Mouse (Mus musculus): Measurements from ENCODE around the gene Sumf1. TPM values are rescaled to one million over a fixed set of nuclear protein-coding genes. Genes with fewer than 3 reads are reported as not detected.

The Sumf1 gene
- polyA plus RNA-seq, 1 experiment: 14.3 TPM

DNA sequence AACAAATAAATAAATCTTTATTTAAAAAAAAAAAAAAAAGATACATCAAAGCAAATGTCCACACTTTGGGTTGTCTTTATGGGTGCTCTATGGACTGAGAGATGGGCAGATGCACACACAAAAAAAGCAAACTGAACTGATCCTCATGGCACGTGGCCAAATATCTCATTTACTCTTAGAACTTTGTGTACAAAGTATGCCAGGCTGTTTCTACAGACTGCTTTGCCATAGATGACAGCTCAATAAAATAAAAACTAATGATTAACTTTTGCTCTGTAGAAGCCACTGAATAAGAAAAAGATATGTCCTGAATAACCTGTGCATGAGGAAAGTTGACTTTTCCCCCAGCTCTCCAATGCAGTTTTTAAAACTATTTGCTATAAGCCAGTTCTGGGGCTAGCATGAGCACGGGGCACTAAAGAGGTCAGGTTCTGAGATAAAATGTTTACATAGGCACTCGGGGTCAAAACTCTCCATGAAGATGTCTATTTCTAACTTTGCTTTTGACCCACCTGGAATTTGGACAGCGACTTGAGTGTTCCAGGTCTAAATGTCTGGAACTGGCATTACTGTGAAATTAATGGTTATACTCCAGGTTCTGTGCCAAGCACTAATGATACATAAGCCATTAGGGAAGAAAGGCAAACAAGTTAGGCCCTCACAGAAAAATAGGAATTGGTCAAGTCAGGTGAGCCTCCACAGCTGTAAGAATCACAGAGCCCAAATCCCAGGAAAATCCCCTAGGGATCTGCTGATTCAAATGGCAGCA lies 44.5 kb downstream of the Sumf1 start:
- WGBS: 87% methylated on average over 4 of the region's 4 CpGs
- no peak for TF ChIP-seq POLR2A (IDR thresholded peaks at IDR 0.05; ENCODE audit: borderline replicate concordance, control insufficient read depth, low read depth, low read length)
- no peak for TF ChIP-seq CTCF (IDR thresholded peaks at IDR 0.05; ENCODE audit: control insufficient read depth, insufficient read depth, low read length)
- no peak overlapping the region for H3K4me3 ChIP-seq (replicated peaks; ENCODE audit: control insufficient read depth, low read depth, low read length)
- no peak overlapping the region for H3K27ac ChIP-seq (ENCODE audit: control insufficient read depth, insufficient read depth, low read depth, low read length, poor library complexity)
- H3K4me1 ChIP-seq (ENCODE audit: control insufficient read depth, insufficient read depth, low read length): no peaks in the 10 kb centered on the region

DNA sequence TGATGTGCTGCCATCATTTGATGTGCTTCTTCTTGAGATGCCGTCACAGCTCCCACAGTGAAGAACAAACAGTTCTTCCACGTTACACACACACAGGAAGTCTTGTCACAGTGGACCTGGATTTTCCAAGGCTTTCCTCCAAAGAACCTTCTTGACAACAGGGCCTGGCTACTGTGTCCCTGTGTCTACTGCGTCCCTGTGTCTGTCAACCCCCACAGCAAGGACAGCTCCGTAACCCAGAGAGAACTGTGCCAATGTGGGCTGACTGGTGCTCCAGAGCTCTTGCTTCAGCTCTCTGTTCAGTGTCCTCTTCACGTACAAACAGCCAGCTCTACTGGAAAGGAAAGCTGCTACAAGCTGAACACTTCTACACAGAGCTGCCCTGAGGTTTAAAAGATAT lies 48.4 kb downstream of the Sumf1 start:
- no peak overlapping the region for H3K27ac ChIP-seq (ENCODE audit: control insufficient read depth, insufficient read depth, low read depth, low read length, poor library complexity)
- no peaks in the 10 kb centered on the region for H3K4me1 ChIP-seq (ENCODE audit: control insufficient read depth, insufficient read depth, low read length)
- WGBS: 84% methylated on average over 5 of the region's 5 CpGs
- no peak for TF ChIP-seq CTCF (IDR thresholded peaks at IDR 0.05; ENCODE audit: control insufficient read depth, insufficient read depth, low read length)
- TF ChIP-seq POLR2A (IDR thresholded peaks at IDR 0.05; ENCODE audit: borderline replicate concordance, control insufficient read depth, low read depth, low read length): no peak
- no peak overlapping the region for H3K4me3 ChIP-seq (replicated peaks; ENCODE audit: control insufficient read depth, low read depth, low read length)

DNA sequence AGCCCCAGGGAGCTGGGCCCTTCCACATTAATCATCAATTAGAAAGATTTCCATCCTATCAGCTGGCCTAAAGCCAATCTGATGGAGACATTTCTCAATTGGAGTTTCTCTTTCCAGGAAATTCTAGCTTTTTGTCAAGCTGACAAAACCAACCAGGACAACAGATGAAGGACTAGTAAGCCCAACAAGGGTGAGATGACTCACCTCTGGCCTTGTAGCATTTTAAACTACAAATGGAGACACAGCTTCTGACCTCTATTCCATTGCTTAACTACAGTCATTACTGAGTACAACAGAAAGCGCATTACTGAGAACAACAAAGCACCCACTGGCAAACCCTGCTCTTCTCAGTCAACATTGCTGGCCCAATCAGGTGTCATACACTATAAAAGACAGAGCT lies 49.1 kb downstream of the Sumf1 start:
- Histone ChIP-seq H3K4me3 (replicated peaks; ENCODE audit: control insufficient read depth, low read depth, low read length) (no peak overlapping the region), H3K4me1 (ENCODE audit: control insufficient read depth, insufficient read depth, low read length) (no peaks in the 10 kb centered on the region), H3K27ac (ENCODE audit: control insufficient read depth, insufficient read depth, low read depth, low read length, poor library complexity) (no peak overlapping the region)
- TF ChIP-seq POLR2A (IDR thresholded peaks at IDR 0.05; ENCODE audit: borderline replicate concordance, control insufficient read depth, low read depth, low read length) (no peak), CTCF (IDR thresholded peaks at IDR 0.05; ENCODE audit: control insufficient read depth, insufficient read depth, low read length) (no peak)
- 88% methylated on average over 1 of the region's 1 CpGs for WGBS

DNA sequence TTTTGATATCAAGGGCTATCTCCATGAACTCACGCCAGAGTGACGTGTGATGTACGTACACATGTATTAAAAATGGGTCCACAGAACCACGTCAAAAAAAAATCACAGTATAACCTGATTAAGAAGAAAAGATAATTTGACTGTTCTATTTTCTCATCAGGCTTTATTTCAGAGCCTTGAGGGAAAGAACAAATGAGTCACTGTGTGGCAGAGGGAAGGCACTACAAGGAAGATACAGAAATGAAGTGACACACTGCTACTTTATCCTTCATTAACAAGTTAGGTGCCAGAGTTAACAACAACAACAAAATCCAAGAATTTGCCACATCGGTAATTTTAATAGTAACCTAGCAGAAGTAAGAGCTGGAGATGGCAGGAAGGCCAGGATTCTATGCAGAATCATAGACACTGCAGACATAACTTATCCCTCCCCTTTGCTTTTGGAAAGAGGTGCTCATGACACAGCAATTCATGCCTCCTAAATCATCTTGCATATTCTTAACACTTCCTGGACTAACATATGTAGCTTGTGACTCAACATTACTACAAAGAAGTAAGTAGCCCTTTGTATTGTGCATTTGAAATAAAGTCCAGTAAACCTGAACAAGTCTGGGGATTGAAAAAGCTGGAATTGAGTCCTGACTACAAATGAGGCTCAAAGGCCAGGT lies 53.0 kb downstream of the Sumf1 start:
- no peak for TF ChIP-seq POLR2A (IDR thresholded peaks at IDR 0.05; ENCODE audit: borderline replicate concordance, control insufficient read depth, low read depth, low read length)
- TF ChIP-seq CTCF (IDR thresholded peaks at IDR 0.05; ENCODE audit: control insufficient read depth, insufficient read depth, low read length): no peak
- H3K4me1 ChIP-seq (ENCODE audit: control insufficient read depth, insufficient read depth, low read length): no peaks in the 10 kb centered on the region
- WGBS: 84% methylated on average over 5 of the region's 5 CpGs
- no peak overlapping the region for H3K4me3 ChIP-seq (replicated peaks; ENCODE audit: control insufficient read depth, low read depth, low read length)
- no peak overlapping the region for H3K27ac ChIP-seq (ENCODE audit: control insufficient read depth, insufficient read depth, low read depth, low read length, poor library complexity)

DNA sequence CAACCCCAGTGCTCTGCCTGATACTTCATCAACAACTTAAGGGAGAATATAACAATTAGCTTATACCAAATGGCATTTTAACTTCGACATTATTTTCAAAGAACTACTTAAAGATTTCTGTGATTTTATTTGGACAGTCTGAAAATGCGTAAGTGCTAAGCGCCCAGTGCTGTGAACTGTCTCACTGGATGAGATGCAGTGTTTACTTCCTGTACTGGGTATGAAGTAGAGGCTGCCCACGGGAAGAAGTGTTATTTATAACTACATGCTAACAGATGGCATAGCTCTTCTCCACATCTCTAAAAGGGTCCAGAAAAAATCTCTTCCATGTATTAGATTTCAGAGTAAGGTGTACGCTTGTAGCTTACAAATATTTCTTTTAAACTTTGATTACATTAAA lies 54.7 kb downstream of the Sumf1 start:
- Histone ChIP-seq H3K27ac (ENCODE audit: control insufficient read depth, insufficient read depth, low read depth, low read length, poor library complexity) (no peak overlapping the region), H3K4me3 (replicated peaks; ENCODE audit: control insufficient read depth, low read depth, low read length) (no peak overlapping the region), H3K4me1 (ENCODE audit: control insufficient read depth, insufficient read depth, low read length) (no peaks in the 10 kb centered on the region)
- 71% methylated on average over 5 of the region's 5 CpGs for WGBS
- TF ChIP-seq POLR2A (IDR thresholded peaks at IDR 0.05; ENCODE audit: borderline replicate concordance, control insufficient read depth, low read depth, low read length) (no peak), CTCF (IDR thresholded peaks at IDR 0.05; ENCODE audit: control insufficient read depth, insufficient read depth, low read length) (no peak)

DNA sequence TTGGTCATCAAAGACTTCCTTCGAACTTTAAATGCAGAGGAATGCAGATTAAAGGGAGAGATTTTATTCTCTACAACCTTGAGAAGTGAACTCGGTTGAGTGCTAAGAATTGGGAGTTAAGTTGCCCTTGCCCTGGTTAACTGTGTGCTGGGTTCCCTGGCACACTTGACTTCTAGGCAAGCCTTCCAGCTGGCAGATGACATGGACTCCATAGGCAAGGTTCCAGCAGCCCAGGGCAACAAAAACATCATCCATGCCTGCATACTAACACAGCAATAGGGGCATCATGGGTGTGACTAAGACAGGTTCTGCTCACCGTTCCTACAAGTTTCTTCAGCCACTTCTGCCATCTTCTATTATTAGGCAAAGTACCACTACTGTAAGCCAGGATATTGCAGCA lies 58.8 kb downstream of the Sumf1 start:
- Histone ChIP-seq H3K4me1 (ENCODE audit: control insufficient read depth, insufficient read depth, low read length) (no peaks in the 10 kb centered on the region), H3K27ac (ENCODE audit: control insufficient read depth, insufficient read depth, low read depth, low read length, poor library complexity) (no peak overlapping the region), H3K4me3 (replicated peaks; ENCODE audit: control insufficient read depth, low read depth, low read length) (no peak overlapping the region)
- 64% methylated on average over 3 of the region's 3 CpGs for WGBS
- TF ChIP-seq CTCF (IDR thresholded peaks at IDR 0.05; ENCODE audit: control insufficient read depth, insufficient read depth, low read length) (no peak), POLR2A (IDR thresholded peaks at IDR 0.05; ENCODE audit: borderline replicate concordance, control insufficient read depth, low read depth, low read length) (no peak)

DNA sequence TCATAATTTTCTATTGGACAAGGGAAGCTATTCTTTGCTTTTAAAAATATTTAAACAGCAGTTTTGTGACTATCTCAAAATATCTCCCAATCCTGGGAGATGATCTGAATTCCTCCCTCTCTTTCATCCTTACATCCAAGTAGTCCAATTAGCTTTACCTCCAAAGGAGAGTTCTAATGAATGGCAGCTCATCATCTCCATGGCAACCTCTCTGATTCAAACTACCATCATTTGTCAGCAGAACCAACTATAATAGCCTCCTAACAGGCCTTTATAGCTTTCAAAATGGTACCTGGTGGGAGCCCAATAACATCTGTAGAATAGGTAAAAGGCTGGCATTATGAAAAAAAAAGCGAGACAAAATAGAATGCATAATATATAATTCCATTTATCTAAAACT lies 59.9 kb downstream of the Sumf1 start:
- Histone ChIP-seq H3K4me3 (replicated peaks; ENCODE audit: control insufficient read depth, low read depth, low read length) (no peak overlapping the region), H3K4me1 (ENCODE audit: control insufficient read depth, insufficient read depth, low read length) (no peaks in the 10 kb centered on the region), H3K27ac (ENCODE audit: control insufficient read depth, insufficient read depth, low read depth, low read length, poor library complexity) (no peak overlapping the region)
- TF ChIP-seq CTCF (IDR thresholded peaks at IDR 0.05; ENCODE audit: control insufficient read depth, insufficient read depth, low read length): no peak
- TF ChIP-seq POLR2A (IDR thresholded peaks at IDR 0.05; ENCODE audit: borderline replicate concordance, control insufficient read depth, low read depth, low read length): no peak
- 88% methylated on average over 1 of the region's 1 CpGs for WGBS

DNA sequence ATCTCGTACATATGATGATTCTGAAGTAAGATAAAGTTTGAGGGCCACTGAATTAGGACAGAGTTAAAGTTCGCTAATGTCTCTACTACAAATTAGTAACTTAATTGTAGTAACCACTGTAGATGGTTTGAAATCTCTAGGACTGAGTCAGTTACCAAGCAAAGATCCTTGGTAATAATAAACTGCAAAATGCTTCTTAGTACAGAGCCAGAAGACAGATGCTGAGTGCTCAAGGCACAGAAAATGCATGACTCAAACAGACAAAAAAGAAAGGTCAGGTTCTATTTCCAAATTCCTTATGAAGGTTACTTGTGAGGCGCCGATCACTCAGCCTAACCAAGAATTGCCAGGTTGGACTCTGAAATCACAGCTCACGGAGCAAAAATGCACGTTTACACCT lies 67.5 kb downstream of the Sumf1 start:
- no peak overlapping the region for H3K27ac ChIP-seq (ENCODE audit: control insufficient read depth, insufficient read depth, low read depth, low read length, poor library complexity)
- TF ChIP-seq POLR2A (IDR thresholded peaks at IDR 0.05; ENCODE audit: borderline replicate concordance, control insufficient read depth, low read depth, low read length) (no peak), CTCF (IDR thresholded peaks at IDR 0.05; ENCODE audit: control insufficient read depth, insufficient read depth, low read length) (no peak)
- H3K4me3 ChIP-seq (replicated peaks; ENCODE audit: control insufficient read depth, low read depth, low read length): no peak overlapping the region
- H3K4me1 ChIP-seq (ENCODE audit: control insufficient read depth, insufficient read depth, low read length): no peaks in the 10 kb centered on the region
- WGBS: 86% methylated on average over 6 of the region's 6 CpGs

Data from bone marrow, adult 2 months (tissue).